Mouse (Mus musculus): Measurements from ENCODE around the gene Shank2.

Shank2 gene

DNA sequence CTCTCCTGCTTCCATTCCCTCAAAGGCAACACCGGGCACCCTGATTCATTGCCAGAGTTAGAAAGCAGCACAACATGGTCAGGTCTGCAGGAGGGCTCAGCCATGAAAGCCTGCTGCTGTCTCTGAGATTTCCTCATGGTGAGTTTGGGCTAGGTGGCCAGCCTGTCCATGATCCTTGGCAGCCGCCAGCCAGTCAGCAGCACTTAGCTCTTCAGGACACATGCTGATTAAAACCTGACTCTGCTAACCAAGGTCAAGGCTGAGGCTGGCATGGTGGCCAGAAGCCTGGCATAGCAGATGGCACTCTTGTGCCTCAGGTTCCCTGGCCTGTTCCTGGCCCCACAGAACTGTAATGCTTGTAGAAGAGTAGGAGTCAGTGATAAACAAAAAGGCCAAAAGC lies 269.3 kb downstream of the Shank2 start:
- DNase-seq (ENCODE audit: low spot score): no peak

DNA sequence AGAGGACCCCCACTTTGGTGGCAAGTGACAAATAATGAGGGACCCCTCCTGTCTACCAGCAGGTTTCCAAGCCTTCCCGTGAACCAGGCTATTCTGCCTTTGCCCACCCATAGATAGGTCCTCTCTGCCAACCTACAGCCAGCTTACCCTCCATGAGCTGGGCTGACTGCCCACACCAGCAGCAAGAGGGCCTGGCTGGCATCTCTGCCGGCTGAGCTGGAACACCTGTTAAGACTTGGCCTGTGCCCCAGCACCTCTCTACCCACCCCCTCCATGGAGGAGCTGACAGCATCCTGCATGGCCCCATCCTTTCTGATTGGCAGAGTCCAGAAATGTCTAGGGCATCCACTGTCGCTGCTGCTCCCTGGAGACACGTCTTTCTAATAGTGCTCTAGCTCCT lies 277.0 kb downstream of the Shank2 start:
- DNase-seq (ENCODE audit: low spot score): no peak

DNA sequence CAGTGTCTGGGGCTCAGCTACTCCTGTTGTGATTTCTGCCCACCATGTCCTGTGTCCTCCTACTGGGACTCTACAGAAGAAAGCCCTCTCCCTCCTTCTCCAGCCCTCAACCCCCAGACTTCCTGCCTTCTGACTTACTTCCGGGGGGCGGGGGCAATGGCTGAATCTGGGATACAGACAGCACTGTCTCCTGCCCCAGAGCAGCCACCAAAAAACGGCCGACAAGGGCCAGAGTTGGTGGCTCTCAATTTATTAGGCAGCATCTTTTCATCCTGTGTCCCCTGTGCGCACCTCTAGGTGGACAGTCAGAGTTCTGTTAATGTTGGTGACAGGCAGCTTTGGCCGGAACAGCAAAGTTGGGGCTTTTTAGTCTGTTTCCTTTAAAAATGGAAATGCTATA lies 282.0 kb downstream of the Shank2 start:
- no peak for DNase-seq (ENCODE audit: low spot score)

DNA sequence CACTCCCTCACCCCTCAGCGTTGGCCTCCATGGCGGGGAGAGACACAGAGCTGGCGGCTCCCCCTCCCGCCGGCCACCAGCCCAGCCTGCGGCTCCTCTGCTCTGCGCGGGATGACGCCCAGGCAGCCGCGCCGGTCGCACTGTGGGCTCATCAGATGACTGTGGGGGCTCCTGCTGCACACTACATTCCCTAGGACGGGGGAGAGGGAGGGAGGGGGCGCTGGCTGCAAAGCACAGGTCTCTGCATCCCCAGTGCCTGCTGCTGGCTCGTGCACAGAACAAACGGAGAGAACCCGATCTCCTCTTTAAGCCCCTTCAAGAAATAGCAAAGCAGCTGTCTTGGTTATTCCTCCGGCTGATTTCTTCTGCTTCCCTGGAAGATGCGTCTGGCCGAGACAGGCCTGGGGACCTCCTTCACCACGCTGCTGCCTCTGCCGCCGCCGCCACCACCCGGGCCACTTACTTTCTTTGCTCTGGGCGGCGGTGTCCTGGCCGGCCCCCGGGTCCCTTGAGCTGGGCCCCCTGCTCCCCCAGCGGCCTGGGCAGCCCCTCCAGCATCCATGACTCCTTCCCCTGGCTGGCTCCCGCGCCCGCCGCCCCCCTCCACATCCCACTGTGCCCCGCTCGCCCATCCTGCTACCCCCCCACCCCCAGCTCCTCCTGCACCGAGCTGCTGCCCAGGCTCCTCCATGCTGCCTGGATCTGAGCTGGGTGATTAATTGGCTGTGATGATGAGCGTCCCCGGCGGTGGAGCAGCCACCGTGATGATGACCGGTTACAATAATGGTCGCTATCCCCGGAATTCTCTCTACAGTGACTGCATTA lies 282.7 kb downstream of the Shank2 start:
- no peak for DNase-seq (ENCODE audit: low spot score)

DNA sequence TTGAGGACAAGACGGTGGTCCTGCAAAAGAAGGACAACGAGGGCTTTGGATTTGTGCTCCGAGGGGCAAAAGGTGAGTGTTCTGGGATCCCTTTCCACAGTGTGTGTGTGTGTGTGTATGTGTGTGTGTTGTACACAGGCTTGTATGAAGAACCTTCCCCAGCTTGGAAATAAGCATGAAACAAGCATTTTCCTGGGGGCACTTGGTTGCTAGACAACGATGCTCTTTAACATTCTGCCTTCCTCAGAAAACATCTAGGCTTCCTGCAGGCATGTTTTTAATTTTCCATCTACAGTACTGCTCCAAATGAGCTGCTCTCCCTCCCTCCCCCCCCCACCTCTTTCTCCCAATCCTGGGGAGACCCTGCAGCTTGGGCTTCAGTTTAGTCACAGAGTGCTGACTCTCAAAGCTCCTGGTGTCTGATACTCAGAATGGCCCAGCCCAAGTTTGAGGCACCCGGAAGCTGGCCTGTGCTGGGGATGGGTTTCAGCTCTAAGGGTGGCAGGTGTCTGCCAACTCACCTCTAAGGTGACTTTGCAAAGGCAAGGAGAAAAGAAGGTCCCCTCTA lies 283.4 kb downstream of the Shank2 start:
- no peak for DNase-seq (ENCODE audit: low spot score)

DNA sequence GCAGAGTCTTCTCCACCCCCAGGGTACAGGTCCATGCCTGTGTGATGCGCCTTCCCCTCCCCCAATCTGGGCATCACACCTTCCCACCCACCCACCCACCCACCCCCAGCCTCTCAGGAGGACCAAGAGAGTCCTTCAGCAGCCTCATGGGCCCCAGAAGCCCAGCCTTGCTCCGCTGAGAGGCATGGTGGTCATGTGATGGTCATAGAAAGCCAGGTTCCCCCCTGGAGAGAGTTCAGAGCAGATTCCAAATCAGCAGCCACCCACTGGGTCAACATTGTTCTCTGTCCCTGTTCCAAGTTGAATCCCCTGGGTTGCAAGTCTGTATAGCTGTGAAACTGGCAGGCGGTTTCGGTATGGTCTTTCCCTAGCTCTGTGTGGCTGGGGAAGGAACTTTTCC lies 284.2 kb downstream of the Shank2 start:
- DNase-seq (ENCODE audit: low spot score): no peak

DNA sequence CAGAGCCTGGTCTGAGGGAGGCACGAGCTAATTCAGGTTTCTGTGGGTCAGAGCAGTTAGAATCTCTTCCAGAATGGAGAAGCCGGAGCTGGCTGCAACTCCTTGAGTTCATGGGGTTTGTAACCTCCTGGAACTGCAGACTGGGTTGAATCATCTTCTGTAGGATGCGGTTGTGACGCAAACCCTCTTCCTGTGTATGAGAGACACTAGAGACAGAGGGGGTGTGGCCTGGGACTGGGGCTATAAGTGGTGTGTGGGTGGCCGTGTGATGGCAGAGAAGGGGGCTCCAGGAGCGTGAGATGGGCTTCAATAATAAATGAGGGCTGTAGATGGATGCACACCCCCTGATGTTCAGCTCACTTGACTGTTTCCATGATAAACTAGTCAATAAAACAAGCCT lies 286.3 kb downstream of the Shank2 start:
- no peak for DNase-seq (ENCODE audit: low spot score)

DNA sequence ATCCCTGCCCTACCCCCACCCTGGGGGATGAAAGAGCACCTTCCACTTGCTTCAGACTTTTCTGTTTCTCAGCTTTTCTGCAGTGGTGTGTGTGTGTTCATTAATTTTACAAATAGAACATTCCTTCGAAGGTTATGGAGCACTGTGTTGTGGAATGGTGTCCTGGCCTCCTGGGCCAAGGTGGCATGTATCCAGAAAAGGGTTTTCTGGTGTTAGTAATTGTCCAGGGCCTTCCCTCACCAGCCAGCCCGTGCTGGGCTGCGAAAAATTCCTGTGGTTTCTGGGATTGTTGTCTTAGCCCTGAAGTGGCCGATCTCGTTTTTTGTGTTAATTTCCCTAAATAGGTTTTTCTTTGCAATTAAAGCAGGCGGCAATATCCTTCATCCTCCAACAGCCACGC lies 289.8 kb downstream of the Shank2 start:
- no peak for DNase-seq (ENCODE audit: low spot score)

DNA sequence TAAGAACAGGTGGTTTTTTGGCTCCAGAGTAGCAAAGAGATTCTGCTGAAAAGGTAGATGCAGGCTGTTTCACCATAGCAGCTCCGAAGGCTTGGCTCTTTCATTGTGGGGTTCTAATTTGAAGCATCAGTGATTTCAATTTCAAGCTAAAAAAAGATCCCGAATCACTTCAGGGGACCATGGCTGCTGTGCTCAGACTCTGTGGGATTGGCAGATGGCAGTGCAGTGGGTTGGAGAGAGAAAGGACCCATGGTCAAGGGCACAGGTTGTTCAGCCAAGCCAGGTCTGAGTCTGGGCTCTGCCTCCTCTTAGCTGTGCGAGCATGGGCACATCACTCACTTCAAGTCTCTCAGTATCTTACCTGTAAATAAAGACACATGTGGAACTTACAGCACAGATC lies 291.9 kb downstream of the Shank2 start:
- DNase-seq (ENCODE audit: low spot score): no peak

DNA sequence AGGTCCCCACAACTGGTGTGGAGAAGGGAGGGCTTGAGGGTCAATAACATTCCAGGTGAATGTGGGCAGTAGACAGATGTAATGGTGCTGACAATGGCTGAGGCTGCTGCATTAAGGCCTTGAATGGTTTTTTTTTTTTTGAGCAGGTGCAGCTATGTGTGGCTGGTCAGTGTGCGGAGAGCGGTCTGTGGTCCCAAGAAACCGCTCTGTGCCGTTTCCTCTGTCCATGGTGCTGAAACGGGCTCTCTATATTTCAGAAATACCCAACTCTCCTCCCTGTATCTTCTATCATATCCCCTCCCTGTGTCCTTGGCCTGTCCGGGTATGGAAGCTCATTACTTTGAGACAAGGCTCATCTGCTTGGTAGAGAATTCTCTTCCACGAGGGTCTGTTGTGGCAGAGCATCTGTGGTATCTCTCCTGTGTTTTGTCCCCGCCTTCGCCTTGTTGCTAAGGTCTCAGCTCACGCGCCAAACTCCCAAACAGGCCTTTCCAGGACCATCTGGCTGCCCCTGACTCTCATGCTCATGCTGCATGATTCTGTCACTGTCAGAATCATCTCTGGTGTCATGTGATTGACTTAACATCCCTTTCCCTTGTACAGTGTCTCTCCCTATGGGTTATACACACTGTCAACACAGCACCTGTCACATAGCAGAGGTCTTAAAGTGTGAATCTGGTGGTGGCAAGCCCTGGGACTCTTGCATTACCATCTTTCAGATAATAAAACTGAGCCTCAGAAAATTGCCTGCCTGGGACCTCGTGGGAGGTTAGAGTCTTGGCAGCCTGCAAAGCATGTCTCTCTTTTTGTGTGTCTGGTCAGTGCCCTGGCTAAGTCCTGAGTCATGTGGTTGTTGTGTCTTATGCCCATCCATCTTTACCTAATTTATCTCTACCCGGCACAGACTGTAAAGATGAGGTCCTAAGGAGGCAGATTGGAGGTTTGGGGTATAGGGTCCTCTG lies 292.8 kb downstream of the Shank2 start:
- no peak for DNase-seq (ENCODE audit: low spot score)

DNA sequence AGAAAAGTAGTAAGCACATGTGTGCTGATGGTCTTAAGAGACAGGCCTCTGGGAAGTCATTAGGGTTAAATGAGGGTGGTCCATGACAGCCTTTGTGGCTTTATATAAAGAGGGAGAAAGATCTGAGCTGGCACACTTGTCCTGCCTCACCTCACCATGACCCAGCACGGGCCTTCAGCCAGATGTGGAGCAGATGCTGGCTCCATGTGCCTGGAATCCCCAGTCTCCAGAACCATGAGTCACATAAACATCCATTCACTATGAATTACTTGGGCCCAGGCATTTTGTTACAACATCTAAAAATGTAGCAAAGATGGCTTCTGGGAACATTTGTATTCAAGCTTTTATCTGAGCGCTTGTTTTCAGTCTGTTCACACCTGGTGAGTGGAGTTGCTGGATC lies 297.6 kb downstream of the Shank2 start:
- DNase-seq (ENCODE audit: low spot score): no peak

DNA sequence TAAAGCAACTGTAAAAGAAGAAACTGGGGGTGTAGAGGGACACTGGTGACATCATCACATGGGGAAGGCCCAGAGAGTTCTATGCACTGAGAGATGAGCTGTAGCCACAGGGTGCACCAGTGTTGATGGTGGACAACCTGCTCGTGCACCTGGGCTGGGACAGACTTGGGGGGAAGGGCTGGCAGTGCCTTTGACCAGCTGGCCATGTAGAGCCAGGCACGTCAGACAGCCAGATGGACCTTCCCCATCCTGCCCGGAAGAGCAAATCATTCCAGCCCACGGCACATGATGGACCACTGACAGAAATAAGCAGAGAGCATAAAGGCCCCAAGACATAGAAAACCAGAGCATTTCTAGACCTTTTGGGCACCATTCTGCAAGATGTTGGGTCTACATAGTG lies 299.9 kb downstream of the Shank2 start:
- DNase-seq (ENCODE audit: low spot score): no peak

DNA sequence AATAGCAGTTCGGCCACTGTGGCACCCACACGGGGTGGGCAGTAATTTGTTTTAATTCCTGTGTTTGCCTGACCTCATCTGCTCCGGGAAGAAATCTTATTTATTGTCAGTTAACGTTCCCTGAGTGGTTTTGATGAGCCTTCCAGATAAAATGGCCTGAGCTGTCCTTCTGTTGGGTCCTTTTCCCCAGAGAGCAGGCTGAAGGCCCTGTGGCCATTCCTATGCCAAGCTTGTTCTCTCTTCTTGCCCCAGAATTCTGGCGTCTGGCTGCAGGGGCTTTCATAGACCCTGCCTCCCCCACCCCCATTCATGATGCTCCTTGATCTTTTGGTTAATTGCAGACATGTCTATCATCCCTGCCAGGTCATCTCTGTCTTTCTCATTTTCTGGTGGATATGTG lies 300.8 kb downstream of the Shank2 start:
- no peak for DNase-seq (ENCODE audit: low spot score)

DNA sequence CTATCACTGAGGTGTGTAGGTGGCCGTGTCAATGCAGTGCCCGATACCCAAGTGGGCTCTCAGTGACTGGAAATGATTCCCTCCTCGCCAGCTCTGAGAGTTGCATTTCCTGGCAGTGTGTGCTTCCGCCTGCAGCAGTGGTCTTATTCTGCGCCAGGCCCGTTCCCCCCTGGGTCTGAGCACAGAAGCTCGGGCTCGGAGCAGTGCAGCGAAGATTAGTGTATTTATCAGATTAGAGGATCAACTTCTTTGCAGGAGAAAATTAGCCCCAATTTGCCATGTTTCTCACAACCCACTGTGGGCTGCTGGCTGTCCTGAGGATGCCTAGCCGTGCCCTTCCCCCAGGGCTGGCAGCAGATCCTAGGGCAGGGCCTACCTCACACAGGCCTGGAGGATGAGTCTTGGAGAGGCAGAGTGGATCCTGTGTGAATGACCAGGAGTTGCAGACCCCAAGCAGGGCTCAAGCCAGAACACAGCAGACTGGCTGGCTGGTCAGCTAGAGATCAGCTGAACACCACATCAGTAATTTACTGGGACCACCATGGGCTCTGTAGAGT lies 306.2 kb downstream of the Shank2 start:
- DNase-seq (ENCODE audit: low spot score): no peak

DNA sequence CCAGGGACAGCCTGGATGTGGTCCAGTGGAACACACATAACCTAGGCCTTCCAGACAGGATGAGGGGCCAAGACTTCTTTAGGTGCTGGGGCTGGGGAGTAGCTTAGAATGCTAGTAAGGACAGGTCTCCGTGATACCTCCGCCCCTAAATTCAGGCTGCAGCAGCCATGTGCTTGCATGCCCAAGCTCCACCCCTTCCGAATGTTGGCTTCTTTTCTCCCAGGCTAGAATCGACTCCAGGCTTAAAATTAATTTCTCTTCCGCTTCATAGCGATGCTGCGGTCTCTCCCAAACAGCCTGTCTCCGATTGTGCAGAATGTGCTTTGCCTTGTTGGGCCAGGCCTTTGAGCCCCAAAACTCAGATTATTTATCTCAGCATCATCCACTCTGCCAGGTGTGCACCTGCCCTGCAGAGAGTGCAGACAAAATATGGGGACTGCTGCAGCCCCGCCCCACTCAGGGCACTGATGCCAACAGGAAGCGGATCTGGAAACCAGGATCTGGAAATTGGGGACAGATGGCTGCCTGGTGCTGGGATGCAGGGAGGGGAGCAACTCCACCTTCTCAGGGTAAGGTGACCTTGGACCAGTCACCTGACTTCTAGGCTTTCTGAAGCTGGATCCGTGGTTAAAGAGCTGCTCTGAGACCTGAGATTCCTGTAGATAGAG lies 312.8 kb downstream of the Shank2 start:
- no peak for DNase-seq (ENCODE audit: low spot score)

DNA sequence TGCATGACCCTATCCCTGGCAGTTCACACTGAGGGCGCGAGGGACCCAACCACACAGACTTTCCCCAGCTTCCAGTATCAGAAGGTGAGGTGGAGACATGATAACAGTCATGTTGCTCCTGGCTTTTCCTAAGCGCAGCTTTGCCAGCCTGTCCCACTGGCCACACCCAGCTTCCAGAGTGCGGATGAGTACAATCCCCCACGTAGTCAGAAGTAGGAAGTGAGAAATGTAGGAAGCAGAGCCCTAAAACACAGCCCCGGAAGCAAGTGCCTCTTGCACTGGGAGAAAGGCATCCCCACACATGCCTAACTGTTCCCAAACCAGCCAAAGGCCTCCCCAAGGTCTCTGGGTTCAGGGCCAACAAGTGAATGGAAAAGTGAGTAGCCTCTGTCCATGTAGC lies 314.5 kb downstream of the Shank2 start:
- DNase-seq (ENCODE audit: low spot score): no peak

DNA sequence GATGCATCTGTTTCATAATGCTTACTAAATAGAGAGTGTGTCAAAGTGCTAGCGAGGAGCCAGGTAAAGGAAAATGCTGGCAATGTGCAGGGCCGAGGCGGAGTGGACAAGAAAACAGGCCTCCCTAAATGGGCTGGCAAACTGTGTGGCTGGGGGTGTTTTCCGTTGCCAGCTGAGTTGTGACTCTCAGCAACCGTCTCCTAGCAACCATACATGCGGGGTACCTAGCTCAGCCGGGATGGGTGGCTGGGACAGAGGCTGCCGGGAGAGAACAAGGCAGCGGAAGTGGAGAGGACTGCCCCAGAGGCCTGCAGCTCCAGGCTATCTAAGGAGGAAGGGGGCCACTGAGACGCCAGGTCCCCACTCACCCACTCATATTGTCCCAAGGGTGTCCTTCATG lies 315.1 kb downstream of the Shank2 start:
- DNase-seq (ENCODE audit: low spot score): no peak

DNA sequence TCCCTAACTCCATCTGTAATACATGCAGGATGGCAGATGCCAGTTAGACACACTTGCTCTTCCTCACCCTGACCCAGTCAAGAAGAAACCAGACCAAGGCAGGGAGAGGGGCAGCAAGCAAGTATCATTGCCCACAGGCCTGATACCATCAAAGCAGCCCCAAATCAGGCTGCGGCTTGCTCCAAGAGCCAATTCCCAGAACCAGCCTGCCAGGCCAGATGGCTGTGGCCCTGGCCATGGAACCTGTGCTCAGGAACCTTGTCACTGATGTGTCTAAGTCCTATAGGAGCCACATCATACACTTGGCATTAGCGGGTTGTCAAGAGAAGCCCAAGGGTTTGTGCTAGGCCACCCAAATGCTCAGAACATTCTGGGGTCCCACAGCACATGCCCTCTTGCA lies 322.3 kb downstream of the Shank2 start:
- no peak for DNase-seq (ENCODE audit: low spot score)

DNA sequence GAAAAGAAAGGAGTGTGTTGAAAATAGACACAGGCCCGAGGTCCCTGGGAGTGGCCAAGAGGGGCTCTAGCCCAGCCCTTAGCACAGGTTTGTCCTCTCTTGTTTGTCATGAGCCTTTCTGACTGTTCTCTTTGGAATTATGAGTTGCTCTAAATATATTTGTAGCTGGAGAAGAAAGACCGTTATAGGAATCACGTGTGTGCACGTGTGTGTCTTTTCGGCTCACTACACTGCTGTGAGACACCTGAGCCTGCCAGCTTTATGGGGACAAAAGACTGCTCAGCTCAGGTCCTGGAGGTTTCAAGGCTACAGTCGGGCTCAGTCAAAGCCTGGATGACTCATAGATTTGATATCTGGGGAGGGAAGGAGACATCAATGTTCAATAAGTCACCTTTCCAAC lies 323.1 kb downstream of the Shank2 start:
- DNase-seq (ENCODE audit: low spot score): no peak

DNA sequence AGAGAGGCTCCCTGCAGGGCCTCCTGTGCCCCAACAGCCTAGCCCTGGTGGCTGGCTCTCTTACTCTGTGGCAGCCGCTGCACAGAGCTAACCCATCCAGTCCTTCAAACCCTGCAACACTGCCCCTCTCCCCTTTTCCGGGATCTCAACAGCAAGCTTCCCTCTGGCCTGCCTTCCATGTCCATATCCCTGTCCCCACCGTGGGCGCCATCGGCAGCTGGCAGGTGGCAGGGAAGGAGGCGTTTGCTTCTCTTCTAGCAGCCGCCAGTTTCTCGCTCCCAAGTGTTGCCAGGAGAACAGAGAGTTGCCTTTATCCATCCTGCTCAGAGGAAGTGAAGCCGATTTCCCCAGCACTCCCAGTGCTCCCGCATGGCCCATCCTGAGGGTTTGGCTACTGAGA lies 323.9 kb downstream of the Shank2 start:
- DNase-seq (ENCODE audit: low spot score): no peak

DNA sequence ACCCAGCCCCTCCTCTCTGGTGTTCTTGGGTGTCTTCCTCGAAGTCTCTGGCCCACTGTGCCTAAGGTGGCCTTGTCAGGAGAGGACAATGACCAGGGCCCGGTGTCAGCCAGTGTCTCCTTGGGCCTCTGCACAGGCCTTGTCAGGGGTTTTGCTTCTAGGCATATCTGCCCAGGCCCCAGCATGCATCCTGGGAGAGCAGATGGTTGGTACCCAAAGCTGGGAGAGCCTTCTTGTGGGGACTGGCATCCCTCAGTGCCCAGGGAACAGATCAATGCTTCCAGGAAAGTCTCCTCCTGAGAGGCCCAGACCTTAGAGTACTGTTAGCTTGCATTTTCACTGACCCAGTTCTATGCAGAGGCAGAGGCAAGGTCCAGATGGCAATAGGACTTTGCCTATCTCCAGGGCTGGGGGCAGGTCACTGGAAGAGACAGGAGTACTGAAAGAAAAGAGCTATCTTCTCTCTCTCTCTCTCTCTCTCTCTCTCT lies 327.7 kb downstream of the Shank2 start:
- DNase-seq (ENCODE audit: low spot score): no peak

DNA sequence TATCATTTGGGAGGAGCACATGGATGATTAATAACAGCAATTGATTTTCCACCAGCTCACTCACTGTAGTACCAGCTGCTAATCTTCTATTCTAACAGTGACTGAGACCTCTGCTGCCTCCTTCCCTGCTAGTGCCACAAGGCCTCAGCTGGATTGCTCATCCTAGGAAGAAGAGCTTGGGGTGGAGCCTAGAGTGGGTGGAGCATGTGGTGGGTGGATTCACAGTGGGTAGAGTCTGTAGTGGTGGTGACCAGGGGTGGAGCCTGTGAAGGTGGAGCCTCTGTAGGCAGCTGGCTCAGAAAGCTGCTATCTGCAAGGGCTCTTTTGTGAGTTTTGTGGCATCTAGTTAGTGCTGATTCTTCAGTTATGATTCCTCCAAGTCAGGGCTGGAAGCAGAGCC lies 334.9 kb downstream of the Shank2 start:
- no peak for DNase-seq (ENCODE audit: low spot score)

All from lung, postnatal 25 days (tissue).